Mouse (Mus musculus) cortical plate, adult 2 months (tissue): ENCODE results near the gene Fgf8.

Experiments
- CTCF ChIP-seq: fragments of 200-500 bp; IDR thresholded peaks from 2 replicates; pipeline ENCODE4 v1.5.1; 2011; ENCODE audit warnings: mild to moderate bottlenecking, control low read depth, low read length; ENCODE audit not compliant: insufficient read depth; ENCODE audit errors: extremely low read depth
- POLR2A ChIP-seq: fragments of 200-500 bp; IDR thresholded peaks from 2 replicates; pipeline ENCODE4 v1.6.1; 2011; ENCODE audit warnings: mild to moderate bottlenecking, low read length, control low read depth; ENCODE audit not compliant: insufficient read depth; ENCODE audit errors: extremely low read depth

GRCm38 (mm10) chr19:45771501-45771900 is 28.8 kb upstream of the Fgf8 start:
- no peak for TF ChIP-seq CTCF
- no peak for TF ChIP-seq POLR2A
